Mouse (Mus musculus): ENCODE measurements around the gene Fitm2.

GRCm38 (mm10) chr2:163431289-163431688, 41.1 kb downstream of the Fitm2 start:
- no peak for TF ChIP-seq TAL1 (IDR thresholded peaks at IDR 0.05; ENCODE audit: low read length)
- no peak for TF ChIP-seq GATA1 (IDR thresholded peaks at IDR 0.05; ENCODE audit: low read length)

Measured in erythroblast, embryonic 14.5 days (primary cell).